12 mouse cellular contexts compared by ENCODE assay signal in genomic region chr10:58310791-58311190, GRCm38 (mm10).
"Had no signal": no experiment of that assay in that cellular context is flagged by ENCODE, and none has a peak within 500 bp of the region (broad histone marks: within the 10 kb centered on the region; RNA-seq: fewer than 3 reads in every experiment).

No protein-coding gene starts in this region.

- H3K27me3 ChIP-seq: kidney, embryonic 15.5 days; limb, embryonic 15.5 days; liver, embryonic 12.5 days; midbrain, embryonic 13.5 days; neural tube, embryonic 12.5 days had no signal

- H3K4me1 ChIP-seq: kidney, embryonic 15.5 days; limb, embryonic 15.5 days; liver, embryonic 12.5 days; midbrain, embryonic 13.5 days; neural tube, embryonic 12.5 days had no signal

- H3K9me3 ChIP-seq: kidney, embryonic 15.5 days; limb, embryonic 15.5 days; neural tube, embryonic 12.5 days had no signal

- H3K27ac ChIP-seq: kidney, embryonic 15.5 days; limb, embryonic 15.5 days; liver, embryonic 12.5 days; midbrain, embryonic 13.5 days; neural tube, embryonic 12.5 days had no signal

- H3K9ac ChIP-seq: kidney, embryonic 15.5 days; limb, embryonic 15.5 days; liver, embryonic 12.5 days; lung, embryonic 14.5 days; midbrain, embryonic 13.5 days; neural tube, embryonic 12.5 days had no signal

- H3K4me3 ChIP-seq: kidney, embryonic 15.5 days; limb, embryonic 15.5 days; liver, embryonic 12.5 days; midbrain, embryonic 13.5 days; neural tube, embryonic 12.5 days had no signal

- ATAC-seq: liver, embryonic 12.5 days; midbrain, embryonic 13.5 days had no signal

- DNase-seq: kidney, adult 2 months; kidney, postnatal 25 days; layer of hippocampus, postnatal 36 days; lung, embryonic 14.5 days; lung, postnatal 14 days; thymus, adult 18-20 months; thymus, postnatal 14 days had no signal

- H3K4me2 ChIP-seq: kidney, embryonic 15.5 days; limb, embryonic 15.5 days; liver, embryonic 12.5 days; lung, embryonic 14.5 days; midbrain, embryonic 13.5 days; neural tube, embryonic 12.5 days had no signal
